Mouse (Mus musculus) stomach, postnatal 0 days (tissue): ENCODE measurements around the gene Tnrc6b.

Experiments
- CTCF ChIP-seq: IDR thresholded peaks from 2 replicates; pipeline ENCODE4 v1.5.1; 2016; ENCODE audit warnings: antibody characterized with exemption, low read depth, mild to moderate bottlenecking, moderate library complexity
- EP300 ChIP-seq: optimal IDR thresholded peaks from 2 replicates; pipeline ENCODE3; 2016; ENCODE audit warnings: antibody characterized with exemption

- no peak for TF ChIP-seq CTCF
- no peak for TF ChIP-seq EP300
Observed at GRCm38 (mm10) chr15:80762621-80763020, 51.5 kb downstream of the Tnrc6b start.
